Mouse (Mus musculus): ENCODE results near the gene Klhl29.
A peak's percentile ranks its signal among the peaks of the same experiment; 100 is the strongest.

Klhl29 gene

DNA sequence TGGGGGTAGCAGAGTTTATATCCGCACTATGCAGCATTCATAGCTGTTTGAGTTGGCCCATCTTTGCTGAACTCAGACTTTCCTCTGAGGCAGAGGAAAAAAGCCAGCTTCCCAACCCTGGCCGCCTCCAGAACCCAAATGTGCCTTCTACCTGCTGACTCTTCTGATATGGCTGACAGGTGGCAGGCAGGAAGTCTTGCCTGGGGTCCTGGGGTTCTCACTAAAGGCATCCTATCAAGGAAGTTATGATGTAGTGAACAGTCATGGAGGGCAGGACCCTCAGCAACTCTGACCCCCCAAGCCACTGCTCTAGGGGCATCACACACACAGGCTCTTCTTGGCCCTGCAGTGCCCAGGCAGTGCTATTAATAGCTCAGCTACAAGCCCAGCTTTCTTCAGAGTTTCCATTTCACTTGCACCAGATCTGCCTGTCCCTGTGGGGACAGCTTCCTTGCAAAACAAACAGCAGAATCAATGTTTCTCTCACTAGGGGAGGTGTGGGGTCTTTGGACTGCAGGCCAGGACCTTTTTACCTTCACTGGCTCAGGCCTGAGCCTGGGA is 187.6 kb downstream of the Klhl29 start:
- no peak for DNase-seq (ENCODE audit: low read depth, low spot score)

DNA sequence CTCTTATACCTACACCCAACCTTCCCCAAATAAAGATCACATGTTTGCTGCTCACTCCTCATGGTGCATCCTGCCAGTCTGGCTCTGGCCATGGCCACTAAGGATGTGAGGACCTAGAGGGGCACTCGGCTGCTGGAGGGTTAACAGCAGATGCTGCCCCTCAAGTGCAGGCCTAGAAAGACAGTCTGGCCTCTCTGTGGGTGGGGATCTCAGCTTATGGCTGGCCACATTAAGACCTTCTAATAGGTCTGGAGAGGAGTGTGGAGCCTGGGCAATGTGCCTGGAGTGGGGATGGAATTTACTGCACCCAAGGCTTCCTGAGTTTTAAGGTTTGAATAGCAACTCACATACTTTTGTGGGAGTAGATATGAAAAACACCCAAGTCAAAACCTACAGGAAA is 188.8 kb downstream of the Klhl29 start:
- DNase-seq (ENCODE audit: low read depth, low spot score): peak; percentile 86

DNA sequence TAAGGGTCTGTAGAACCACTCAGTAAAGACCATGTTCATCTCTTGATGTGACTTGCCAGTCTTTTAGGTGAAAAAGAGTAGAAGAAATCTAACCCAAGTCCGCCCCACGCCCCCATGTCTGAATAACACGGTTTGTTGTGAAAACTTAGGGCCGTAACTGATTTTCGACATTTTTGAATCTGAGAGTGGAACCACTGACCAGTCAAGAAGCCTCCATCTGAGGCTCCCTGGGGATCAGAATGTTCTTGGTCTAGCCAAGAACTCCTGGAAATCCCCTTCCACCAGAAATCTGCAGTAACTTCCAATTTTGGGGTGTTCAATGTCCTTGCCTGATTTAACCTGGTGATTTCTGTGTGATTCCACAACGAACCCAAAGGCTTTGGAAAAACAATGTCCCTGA is 189.9 kb downstream of the Klhl29 start:
- DNase-seq (ENCODE audit: low read depth, low spot score): no peak

DNA sequence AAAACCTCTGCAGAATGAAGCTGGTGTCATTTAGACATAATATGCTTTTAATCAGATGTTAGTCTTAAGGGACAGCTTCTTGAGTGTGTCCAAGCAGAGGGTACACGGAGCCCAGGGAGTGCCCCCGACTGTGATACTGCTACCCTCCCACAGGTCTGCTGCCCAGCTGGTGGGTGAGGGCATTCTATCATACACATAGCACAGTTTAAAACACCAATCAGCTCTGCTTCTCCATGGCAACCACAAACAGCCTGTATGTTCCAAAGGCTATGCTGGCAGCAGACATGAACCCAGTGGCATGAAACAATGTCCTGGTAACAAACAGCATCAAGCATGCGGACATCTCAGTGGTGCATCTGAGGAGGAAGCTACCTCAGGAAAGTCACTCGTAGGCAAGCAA is 192.9 kb downstream of the Klhl29 start:
- DNase-seq (ENCODE audit: low read depth, low spot score): no peak

DNA sequence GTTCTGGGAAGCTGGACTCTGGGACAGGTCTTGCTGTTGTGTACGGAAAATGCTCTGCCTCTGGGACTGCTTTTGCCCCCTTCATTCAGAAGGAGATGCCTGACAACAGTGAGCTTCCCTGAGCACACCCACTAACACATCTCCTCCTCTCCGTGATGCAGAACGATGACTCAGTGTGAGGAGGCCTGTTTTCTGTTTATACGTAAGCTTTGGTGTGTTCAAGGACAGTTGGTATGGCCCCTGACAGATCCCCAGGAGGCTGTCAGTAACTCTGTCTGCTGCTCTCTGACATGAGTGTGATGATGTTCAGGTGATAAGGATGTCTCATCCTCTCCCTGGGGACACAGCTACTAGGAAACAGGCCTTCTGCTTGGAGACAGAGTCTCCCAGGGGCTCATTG is 193.3 kb downstream of the Klhl29 start:
- peak; percentile 85 for DNase-seq (ENCODE audit: low read depth, low spot score)

DNA sequence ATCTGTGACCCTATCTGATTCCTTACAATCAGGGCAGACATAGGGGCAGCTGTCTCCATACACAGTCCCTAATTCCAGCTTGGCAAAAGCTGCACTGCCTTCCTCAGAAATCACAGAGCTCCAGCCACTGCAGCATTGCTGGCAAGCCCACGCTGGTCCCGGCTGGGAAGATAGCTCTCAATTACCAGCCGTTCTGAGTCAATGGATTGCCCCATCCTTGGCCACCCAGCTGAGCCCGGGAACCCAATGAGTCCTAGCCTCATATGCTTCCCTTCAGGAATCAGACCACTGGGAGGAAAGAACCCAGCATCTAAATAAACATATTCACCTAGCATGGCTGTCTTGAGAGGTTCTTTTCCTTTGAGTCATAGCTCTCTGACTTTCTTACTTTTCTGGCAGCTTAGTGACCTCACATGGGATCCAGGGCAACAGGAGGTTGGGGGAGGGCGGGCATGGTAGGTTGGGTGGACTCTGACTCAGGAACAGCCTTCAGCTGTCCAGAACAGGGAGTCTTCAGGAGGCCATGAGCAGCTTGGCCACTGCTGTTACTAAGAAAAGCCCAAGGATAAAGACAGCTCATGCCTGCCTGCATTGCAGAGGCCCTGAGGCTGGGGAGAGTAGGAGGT is 198.7 kb downstream of the Klhl29 start:
- no peak for DNase-seq (ENCODE audit: low read depth, low spot score)

DNA sequence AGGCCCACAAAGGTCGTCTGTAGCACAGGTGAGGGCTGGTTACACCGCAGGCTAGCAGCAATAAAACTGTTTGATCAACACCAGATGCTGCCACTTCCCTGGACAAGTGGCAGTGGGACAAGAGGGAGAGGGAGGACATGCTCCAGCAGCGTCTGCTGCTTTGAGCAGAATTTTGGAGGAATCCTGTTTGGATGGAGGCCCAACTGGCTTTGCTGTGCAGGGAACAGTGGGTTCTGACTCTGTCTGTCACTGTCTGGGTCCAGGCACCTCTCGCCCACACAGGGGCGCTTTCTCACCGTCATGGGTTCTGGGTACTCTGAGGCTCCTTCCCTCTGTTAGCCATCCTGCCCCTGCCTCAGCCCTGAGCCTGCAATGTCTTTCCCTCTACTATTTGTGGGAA is 209.3 kb downstream of the Klhl29 start:
- DNase-seq (ENCODE audit: low read depth, low spot score): no peak

DNA sequence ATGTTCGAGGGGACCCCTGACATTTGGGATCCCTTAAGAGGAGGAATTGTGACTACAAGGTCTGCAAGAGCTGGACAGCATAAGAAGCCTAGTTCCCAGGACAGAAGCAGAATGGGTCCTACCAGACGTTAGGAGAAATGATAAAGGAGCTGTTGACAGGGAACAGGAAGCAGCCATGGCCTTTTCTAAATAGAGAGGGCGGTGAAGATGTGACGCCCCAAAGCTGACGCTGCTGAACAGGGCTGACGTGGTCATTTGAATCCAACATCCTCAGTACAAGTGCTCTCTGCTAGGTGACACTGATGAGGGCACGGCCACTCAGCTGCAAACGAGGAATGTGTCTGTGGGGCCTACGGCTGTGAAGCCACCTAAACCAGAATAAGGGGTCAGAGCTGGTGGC is 210.1 kb downstream of the Klhl29 start:
- no peak for DNase-seq (ENCODE audit: low read depth, low spot score)

DNA sequence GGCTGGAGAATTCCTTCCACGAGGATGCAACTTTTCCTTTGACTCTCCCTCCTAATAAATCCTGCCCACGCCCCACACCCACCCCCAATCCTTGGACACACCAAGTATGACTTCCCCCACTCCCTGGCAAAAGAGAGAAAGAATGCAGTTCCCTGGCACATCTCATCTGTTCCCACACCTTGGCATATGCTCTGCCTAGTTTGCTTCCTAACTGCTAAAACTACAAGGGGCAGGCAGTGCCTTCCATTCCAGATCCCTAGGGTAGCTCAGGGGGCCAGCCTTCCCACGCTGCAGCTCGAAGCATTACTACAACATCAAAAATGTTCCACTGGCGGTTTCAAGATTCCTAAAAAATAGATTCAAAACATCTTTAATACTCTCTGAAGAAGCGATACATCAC is 212.8 kb downstream of the Klhl29 start:
- peak; percentile 82 for DNase-seq (ENCODE audit: low read depth, low spot score)

DNA sequence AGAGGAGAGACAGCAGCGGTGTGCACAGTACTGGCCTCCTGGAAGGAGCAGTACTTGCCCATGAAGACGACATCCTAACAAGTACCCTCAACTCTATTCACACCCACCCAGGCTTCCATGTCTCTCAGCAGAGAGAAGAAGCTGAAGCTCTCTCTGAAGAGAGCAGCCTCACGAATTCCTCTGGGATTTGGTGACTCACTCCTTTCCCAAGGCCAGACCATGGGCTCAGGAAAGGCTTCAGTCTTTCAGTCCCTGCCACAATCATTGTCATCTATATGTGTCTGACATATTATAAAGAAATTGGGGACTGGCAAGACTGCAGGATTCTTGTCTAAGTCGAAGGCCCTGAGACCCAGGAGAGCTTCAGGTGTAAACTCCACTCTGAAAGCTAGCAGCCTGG is 213.9 kb downstream of the Klhl29 start:
- DNase-seq (ENCODE audit: low read depth, low spot score): peak; percentile 43

DNA sequence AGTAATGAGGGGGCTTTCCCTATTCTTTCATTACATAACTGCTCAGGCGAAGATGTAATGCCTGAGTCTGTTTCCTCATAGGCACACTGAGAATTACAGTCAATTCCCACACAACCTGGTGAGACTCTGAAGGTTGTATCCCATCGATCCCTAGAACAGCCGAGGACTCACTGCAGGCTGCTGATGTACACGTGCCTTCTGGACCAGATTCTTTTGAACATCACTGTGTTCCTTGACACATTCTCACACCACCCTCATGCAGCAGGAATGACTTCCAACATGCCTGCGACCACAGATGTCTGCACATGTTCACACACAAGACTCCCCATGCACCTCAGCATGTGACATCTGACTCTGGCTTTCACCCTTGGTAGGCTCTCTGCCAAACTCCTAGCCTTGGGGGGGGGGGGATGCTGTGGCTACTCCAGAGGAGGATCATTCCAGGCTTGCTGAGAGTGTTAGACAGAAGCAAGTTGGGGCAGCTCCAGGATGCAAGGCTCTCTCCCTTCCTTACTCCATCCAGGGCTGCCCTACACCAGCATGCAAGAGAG is 217.5 kb downstream of the Klhl29 start:
- DNase-seq (ENCODE audit: low read depth, low spot score): peak; percentile 62

DNA sequence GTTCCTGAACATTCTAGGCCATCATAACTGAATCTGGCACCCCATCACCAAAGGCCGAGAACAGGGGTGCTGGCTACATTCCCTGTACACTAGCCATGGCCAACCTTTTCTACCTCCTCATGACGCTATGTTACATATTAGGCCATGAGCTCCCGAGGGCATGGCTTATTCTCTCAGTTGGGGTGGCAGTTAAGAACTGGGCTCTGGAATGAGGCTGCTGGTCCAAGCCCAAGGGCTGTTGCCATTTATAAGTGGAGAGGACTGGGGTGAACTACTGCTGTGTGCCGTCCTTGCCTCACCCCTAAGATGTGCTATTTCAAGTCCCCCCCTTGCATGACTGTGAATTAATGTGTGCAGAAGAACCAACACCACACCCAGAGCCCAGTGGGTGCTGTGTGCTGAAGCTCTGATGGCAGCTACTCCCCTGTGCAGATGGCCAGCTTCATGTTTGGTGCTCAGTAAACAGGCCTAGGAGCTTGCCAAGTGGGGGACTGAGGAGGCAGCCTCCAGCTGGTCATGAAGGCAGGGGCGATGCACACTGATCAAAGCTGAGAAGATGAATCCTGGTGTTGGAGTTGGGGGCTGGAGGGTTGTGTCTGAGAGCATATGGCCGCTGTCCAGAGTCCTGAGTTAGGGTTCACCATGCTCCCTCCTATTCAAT is 218.3 kb downstream of the Klhl29 start:
- DNase-seq (ENCODE audit: low read depth, low spot score): peak; percentile 90

DNA sequence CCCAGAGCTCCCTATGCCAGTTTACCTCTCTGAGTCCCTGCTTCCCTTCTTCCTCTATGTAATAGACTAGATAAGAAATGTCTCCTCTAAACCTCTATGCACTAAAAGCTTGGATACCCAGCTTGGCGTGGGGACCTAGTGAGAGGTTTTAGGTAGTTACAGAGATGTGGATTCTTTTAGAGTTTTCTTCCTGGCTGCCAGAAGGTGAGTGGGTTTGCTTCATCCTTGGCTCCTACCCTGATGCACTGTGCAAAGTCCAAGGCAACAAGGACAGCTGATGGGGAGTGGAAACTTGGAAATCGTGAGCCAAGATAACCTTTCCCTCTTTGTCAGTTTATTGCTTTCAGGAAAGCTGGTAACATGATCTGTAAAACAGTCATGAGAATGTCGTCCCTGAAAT is 220.3 kb downstream of the Klhl29 start:
- peak; percentile 74 for DNase-seq (ENCODE audit: low read depth, low spot score)

DNA sequence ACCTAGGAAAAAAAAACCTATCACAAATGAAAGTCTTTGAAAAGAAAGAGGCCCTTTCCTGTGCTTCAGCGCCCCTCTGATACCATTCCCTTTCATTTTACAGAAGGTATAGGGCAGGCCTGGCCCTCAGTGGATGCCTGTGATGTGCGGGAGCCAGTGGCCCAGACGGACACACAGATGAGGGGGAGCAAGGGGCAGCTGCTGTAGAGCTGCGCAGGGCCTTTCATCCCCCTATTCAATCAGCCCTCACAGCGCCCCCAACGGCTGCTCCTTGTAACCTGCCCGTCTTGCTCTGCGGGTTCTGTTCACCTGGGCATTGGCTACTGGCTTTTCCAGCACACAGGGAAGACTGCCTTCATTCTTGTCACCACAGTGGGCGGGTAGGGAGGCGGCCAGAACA is 223.6 kb downstream of the Klhl29 start:
- DNase-seq (ENCODE audit: low read depth, low spot score): peak; percentile 27

DNA sequence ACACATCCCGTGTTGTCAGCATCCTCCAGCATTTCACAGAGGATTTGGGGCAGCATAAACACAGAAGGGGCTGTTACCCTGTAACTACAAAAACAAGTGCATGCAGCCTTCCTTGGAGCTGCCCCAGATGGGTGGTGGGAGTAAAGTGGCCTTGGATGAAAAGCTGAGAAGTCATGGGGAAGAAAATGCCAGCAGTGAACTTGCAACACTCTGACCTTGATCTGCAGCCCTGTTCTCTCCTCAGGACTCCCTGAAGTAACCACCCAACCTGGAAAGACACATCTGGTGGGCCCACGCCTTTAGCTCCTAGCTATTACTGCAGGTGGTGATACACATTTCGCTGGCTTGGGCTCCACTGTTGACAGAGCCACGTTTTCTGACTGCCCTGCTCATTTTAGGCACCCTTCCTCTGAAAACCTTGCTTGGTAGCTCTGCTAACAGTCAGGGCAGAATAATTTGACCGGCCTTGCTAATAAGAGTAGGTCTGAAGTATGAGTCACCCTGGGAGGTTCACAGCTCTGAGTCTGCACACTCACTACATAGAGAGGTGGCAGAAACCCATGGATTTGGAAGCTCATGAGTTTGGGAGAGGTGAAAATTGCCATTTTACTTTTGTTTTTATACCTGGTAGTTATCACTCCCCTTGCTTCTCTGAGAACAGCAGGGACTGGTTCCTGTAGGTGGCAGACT is 228.0 kb downstream of the Klhl29 start:
- peak; percentile 66 for DNase-seq (ENCODE audit: low read depth, low spot score)

DNA sequence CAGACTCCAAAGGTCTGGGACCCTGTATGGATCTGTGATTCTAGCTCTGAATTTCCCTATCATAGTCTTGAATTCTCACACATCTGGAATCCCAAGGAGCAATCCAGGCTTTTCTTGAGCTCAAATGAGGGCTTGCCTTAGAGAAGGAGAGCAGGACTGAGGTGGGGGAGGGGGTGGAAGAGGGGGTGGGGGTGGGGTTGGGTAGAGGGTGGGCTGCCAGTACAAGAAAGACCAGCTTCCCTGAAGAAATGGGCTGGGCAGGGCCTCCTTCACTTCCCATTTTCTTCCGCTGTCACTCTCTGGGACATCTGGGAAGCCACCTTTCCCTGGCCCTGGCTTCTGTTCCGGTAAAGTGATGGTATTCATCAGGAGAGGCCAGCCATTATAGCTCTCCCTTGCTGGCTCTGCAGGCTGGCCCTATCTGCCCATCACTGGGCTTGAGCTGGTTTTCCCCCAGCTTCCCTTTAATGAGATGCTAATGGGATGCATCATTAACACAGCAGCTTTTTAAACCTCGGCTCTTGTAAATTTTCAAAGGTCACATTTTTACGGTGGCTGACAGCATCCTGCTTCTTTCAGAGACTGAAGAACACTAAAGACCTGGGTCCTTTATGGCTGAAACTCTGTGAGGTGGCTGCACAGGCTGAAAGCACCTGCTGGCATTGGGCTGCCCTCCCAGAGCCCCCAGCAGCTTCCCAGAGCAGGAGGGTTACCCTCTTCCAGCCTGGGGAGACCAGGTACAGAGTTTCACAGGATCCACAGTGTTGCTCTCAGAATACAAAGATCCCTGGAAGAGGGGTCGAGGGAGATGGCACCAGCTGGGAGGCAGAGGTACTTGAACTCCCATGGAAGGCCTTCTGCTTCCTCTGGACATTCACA is 231.3 kb downstream of the Klhl29 start:
- DNase-seq (ENCODE audit: low read depth, low spot score): no peak

DNA sequence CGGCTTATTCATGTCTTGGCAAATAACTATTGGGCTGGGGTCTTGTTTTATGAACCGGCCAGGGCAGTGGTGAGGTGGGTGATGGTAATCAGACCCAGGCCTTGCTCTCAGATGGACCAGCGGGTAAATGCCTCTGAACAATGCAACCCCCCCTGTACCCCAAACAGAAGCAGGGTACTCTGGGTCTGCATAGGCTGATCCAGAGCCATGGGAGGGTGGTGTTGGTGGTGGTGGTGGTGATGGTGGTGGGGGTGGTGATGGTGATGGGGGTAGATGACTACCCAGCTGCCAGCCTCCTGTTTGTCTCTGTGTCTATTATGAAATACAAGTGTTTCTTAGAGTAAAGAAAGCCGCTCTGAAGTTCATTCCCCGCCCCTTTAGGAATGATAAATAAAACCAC is 232.3 kb downstream of the Klhl29 start:
- DNase-seq (ENCODE audit: low read depth, low spot score): no peak

DNA sequence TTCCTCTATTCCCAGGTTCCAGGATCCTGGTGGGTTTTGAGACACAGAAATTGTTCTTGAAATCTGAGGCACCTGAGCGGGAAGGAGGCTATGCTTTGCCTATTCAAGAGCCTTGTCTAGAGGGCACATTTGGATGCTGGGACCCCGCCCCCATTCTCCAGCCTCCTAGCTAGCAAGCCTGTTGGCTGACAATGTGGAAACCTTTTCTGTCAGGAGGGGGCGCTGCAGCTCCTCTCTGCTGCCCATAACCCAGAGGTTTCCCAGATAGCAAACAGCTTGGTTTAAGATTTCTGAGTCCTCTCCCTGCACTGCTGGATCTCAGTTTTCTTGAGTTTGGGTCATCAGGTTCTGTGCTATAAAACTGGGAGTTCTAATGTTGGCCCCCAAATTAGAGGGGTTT is 232.7 kb downstream of the Klhl29 start:
- DNase-seq (ENCODE audit: low read depth, low spot score): peak; percentile 88

DNA sequence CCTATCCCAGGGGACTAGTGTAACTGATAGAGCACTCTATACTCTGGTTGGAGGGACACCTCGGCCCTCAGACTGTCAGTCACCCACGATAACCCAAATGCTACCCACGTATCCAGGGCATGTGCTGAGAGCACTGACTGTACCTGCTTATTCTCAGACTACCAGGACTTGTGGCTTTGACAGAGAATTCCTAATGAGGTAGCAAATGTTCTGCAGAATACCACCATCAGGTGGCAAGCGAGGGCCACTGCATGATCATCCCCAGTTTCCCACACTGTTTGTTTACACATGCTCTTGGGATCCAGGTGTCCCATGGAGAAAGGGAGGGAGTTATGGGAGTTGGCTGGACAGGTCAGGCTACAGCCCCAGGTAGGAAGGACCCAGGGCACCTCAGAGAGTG is 234.4 kb downstream of the Klhl29 start:
- DNase-seq (ENCODE audit: low read depth, low spot score): peak; percentile 71

DNA sequence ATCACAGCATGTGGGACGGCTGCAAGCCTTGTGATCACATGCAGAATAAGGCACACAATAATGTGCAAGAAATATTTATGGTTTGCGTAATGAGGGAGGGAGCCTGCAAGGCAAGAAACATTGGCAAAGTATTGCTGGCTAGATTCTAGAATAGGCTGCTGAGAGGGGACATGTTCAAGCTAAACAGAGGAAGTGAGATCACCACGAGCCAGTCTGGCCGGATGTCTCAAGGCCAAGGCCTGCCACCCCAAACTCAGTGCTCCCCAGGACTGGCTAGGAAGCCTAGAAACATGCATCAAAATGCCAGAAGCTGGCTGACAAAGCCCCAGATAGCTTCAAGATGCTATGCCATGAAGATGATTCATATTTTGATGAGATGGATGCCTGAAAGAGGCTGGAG is 236.2 kb downstream of the Klhl29 start:
- DNase-seq (ENCODE audit: low read depth, low spot score): no peak

DNA sequence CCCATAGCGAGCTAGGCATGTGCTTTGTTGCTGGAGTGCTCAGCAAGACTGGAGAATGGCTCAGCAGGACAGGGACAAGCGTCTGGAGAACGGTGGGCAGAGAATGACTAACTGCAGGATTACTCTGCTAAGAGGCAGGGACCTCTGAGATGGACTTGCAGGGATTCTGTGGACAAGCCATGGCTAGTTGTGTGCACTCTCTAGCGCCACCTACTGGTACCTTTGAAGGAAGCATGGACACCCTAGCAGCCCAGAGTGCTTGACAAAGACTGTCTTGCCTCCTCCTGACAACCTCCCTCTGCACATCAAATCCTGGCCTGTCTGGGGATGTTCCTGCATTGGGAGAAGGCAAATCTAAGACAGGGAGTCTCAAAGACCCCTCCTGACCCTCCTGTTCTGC is 239.2 kb downstream of the Klhl29 start:
- DNase-seq (ENCODE audit: low read depth, low spot score): peak; percentile 90

DNA sequence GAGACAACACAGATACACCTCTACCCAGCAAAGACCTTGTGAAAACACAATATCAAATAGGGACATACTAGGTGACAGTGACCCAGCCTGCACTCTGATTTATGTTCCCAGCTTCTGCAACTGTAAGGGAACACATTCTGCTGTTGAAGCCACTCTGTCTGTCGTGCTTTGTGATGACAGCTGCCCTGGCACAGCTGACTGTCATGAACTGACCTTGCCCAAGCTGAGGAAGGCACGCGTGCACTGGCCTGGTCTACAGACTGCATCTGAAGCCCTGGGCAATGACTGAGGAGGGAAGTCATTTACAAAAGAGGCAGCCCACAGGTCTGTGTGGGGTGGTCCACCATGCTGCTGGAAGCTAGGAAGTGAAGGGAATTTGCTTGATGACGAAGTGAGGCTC is 246.3 kb downstream of the Klhl29 start:
- no peak for DNase-seq (ENCODE audit: low read depth, low spot score)

All from brain, adult 2 months (tissue).